Mouse (Mus musculus): ENCODE data around the gene Actl6b. TPM values are rescaled to one million over a fixed set of nuclear protein-coding genes. Genes with fewer than 3 reads are reported as not detected.

Gene Actl6b
- polyA plus RNA-seq, 1 experiment, result 0.16 TPM

- Histone ChIP-seq H3K4me3 (ENCODE audit: insufficient read depth, low read depth, low read length) (no peak overlapping the region), H3K4me1 (ENCODE audit: control insufficient read depth, insufficient read depth, low read length) (no peaks in the 10 kb centered on the region), H3K27ac (ENCODE audit: insufficient read depth, low read depth, low read length) (no peak overlapping the region), H3K27me3 (replicated peaks; ENCODE audit: control insufficient read depth, insufficient read depth, low read length) (no peaks in the 10 kb centered on the region), H3K36me3 (ENCODE audit: control insufficient read depth, insufficient read depth, low read length) (no peaks in the 10 kb centered on the region)
- TF ChIP-seq POLR2A (IDR thresholded peaks at IDR 0.05; ENCODE audit: low read depth, low read length), result no peak
- TF ChIP-seq CTCF (conservative IDR thresholded peaks at IDR 0.05; ENCODE audit: insufficient read depth, insufficient read length, low read depth, low read length), result no peak
- WGBS, result 63% methylated on average over 6 of the region's 6 CpGs
- DNase-seq, result no peak
These were observed 8.2 kb downstream of the Actl6b start for GRCm38 (mm10) chr5:137561556-137561955.

- Histone ChIP-seq H3K27ac (ENCODE audit: insufficient read depth, low read depth, low read length) (no peak overlapping the region), H3K4me3 (ENCODE audit: insufficient read depth, low read depth, low read length) (no peak overlapping the region), H3K4me1 (ENCODE audit: control insufficient read depth, insufficient read depth, low read length) (no peaks in the 10 kb centered on the region), H3K36me3 (ENCODE audit: control insufficient read depth, insufficient read depth, low read length) (no peaks in the 10 kb centered on the region), H3K27me3 (replicated peaks; ENCODE audit: control insufficient read depth, insufficient read depth, low read length) (no peaks in the 10 kb centered on the region)
- DNase-seq, result no peak
- no peak for TF ChIP-seq CTCF (conservative IDR thresholded peaks at IDR 0.05; ENCODE audit: insufficient read depth, insufficient read length, low read depth, low read length)
- TF ChIP-seq POLR2A (IDR thresholded peaks at IDR 0.05; ENCODE audit: low read depth, low read length), result no peak
- WGBS, result 81% methylated on average over 10 of the region's 10 CpGs
These were observed 9.6 kb downstream of the Actl6b start for GRCm38 (mm10) chr5:137562965-137563364.

- Histone ChIP-seq H3K4me1 (ENCODE audit: control insufficient read depth, insufficient read depth, low read length) (no peaks in the 10 kb centered on the region), H3K27me3 (replicated peaks; ENCODE audit: control insufficient read depth, insufficient read depth, low read length) (no peaks in the 10 kb centered on the region), H3K4me3 (ENCODE audit: insufficient read depth, low read depth, low read length) (no peak overlapping the region), H3K36me3 (ENCODE audit: control insufficient read depth, insufficient read depth, low read length) (no peaks in the 10 kb centered on the region), H3K27ac (ENCODE audit: insufficient read depth, low read depth, low read length) (no peak overlapping the region)
- no peak for DNase-seq
- TF ChIP-seq POLR2A (IDR thresholded peaks at IDR 0.05; ENCODE audit: low read depth, low read length) (no peak), CTCF (conservative IDR thresholded peaks at IDR 0.05; ENCODE audit: insufficient read depth, insufficient read length, low read depth, low read length) (no peak)
- 76% methylated on average over 6 of the region's 6 CpGs for WGBS
These were observed 12.4 kb downstream of the Actl6b start for GRCm38 (mm10) chr5:137565744-137566143.

GRCm38 (mm10) chr5:137566416-137566815 is 13.1 kb downstream of the Actl6b start:
- no peaks in the 10 kb centered on the region for H3K4me1 ChIP-seq (ENCODE audit: control insufficient read depth, insufficient read depth, low read length)
- no peaks in the 10 kb centered on the region for H3K27me3 ChIP-seq (replicated peaks; ENCODE audit: control insufficient read depth, insufficient read depth, low read length)
- H3K27ac ChIP-seq (ENCODE audit: insufficient read depth, low read depth, low read length), result no peak overlapping the region
- no peak for DNase-seq
- 97% methylated on average over 5 of the region's 5 CpGs for WGBS
- no peak overlapping the region for H3K4me3 ChIP-seq (ENCODE audit: insufficient read depth, low read depth, low read length)
- TF ChIP-seq CTCF (conservative IDR thresholded peaks at IDR 0.05; ENCODE audit: insufficient read depth, insufficient read length, low read depth, low read length) (no peak), POLR2A (IDR thresholded peaks at IDR 0.05; ENCODE audit: low read depth, low read length) (no peak)
- no peaks in the 10 kb centered on the region for H3K36me3 ChIP-seq (ENCODE audit: control insufficient read depth, insufficient read depth, low read length)

GRCm38 (mm10) chr5:137568223-137568798 is 15.0 kb downstream of the Actl6b start:
- Histone ChIP-seq H3K4me1 (ENCODE audit: control insufficient read depth, insufficient read depth, low read length) (no peaks in the 10 kb centered on the region), H3K27ac (ENCODE audit: insufficient read depth, low read depth, low read length) (no peak overlapping the region), H3K36me3 (ENCODE audit: control insufficient read depth, insufficient read depth, low read length) (no peaks in the 10 kb centered on the region), H3K27me3 (replicated peaks; ENCODE audit: control insufficient read depth, insufficient read depth, low read length) (no peaks in the 10 kb centered on the region), H3K4me3 (ENCODE audit: insufficient read depth, low read depth, low read length) (no peak overlapping the region)
- DNase-seq, result no peak
- 68% methylated on average over 8 of the region's 8 CpGs for WGBS
- TF ChIP-seq POLR2A (IDR thresholded peaks at IDR 0.05; ENCODE audit: low read depth, low read length) (no peak), CTCF (conservative IDR thresholded peaks at IDR 0.05; ENCODE audit: insufficient read depth, insufficient read length, low read depth, low read length) (no peak)

GRCm38 (mm10) chr5:137569031-137569430 is 15.7 kb downstream of the Actl6b start:
- WGBS, result 76% methylated on average over 12 of the region's 12 CpGs
- Histone ChIP-seq H3K27ac (ENCODE audit: insufficient read depth, low read depth, low read length) (no peak overlapping the region), H3K4me3 (ENCODE audit: insufficient read depth, low read depth, low read length) (no peak overlapping the region), H3K4me1 (ENCODE audit: control insufficient read depth, insufficient read depth, low read length) (no peaks in the 10 kb centered on the region), H3K27me3 (replicated peaks; ENCODE audit: control insufficient read depth, insufficient read depth, low read length) (no peaks in the 10 kb centered on the region), H3K36me3 (ENCODE audit: control insufficient read depth, insufficient read depth, low read length) (no peaks in the 10 kb centered on the region)
- no peak for DNase-seq
- TF ChIP-seq POLR2A (IDR thresholded peaks at IDR 0.05; ENCODE audit: low read depth, low read length), result no peak
- no peak for TF ChIP-seq CTCF (conservative IDR thresholded peaks at IDR 0.05; ENCODE audit: insufficient read depth, insufficient read length, low read depth, low read length)

GRCm38 (mm10) chr5:137569665-137570064 is 16.3 kb downstream of the Actl6b start, which contains the start of gene Tfr2:
Gene Tfr2, plus strand, starts transcription at chr5:137569840.
- Histone ChIP-seq H3K4me3 (ENCODE audit: insufficient read depth, low read depth, low read length) (no peak within 1 kb of the TSS), H3K27me3 (replicated peaks; ENCODE audit: control insufficient read depth, insufficient read depth, low read length) (no peaks in the 10 kb centered on the region), H3K36me3 (ENCODE audit: control insufficient read depth, insufficient read depth, low read length) (no peaks in the 10 kb centered on the region), H3K4me1 (ENCODE audit: control insufficient read depth, insufficient read depth, low read length) (no peaks in the 10 kb centered on the region), H3K27ac (ENCODE audit: insufficient read depth, low read depth, low read length) (no peak within 1 kb of the TSS)
- peak; percentile 77 for DNase-seq
- WGBS, result 25% methylated on average over 9 of the region's 9 CpGs
- TF ChIP-seq POLR2A (IDR thresholded peaks at IDR 0.05; ENCODE audit: low read depth, low read length), result no peak
- TF ChIP-seq CTCF (conservative IDR thresholded peaks at IDR 0.05; ENCODE audit: insufficient read depth, insufficient read length, low read depth, low read length), result no peak
